Mouse (Mus musculus) kidney, embryonic 15.5 days (tissue): ENCODE results near the gene Rrp36. TPM values are rescaled to one million over a fixed set of nuclear protein-coding genes. Genes with fewer than 3 reads are reported as not detected.

Experiments used
- ATAC-seq: fragments of 200-750 bp; cut with Nextera tagmentation; replicated peaks from 2 replicates; pipeline ENCODE4 v1.8.0; 2017; ENCODE audit warnings: moderate TSS enrichment; ENCODE audit not compliant: low FRiP score
- H3K27ac ChIP-seq: fragments of 300-500 bp; sonication (generic); 2 replicates; pipeline ENCODE4 v1.5.1; 2015; ENCODE audit warnings: mild to moderate bottlenecking, inconsistent platforms
- H3K27me3 ChIP-seq: fragments of 300-500 bp; sonication (generic); 2 replicates; pipeline ENCODE4 v1.6.1; 2015; ENCODE audit warnings: inconsistent platforms
- H3K36me3 ChIP-seq: fragments of 300-500 bp; sonication (generic); 2 replicates; pipeline ENCODE4 v1.6.1; 2015; ENCODE audit warnings: inconsistent platforms
- H3K4me1 ChIP-seq: fragments of 300-500 bp; sonication (generic); 2 replicates; pipeline ENCODE4 v1.6.1; 2015; ENCODE audit warnings: inconsistent platforms
- H3K4me2 ChIP-seq: fragments of 300-500 bp; sonication (generic); 2 replicates; pipeline ENCODE4 v1.6.1; 2015; ENCODE audit warnings: moderate library complexity, mild to moderate bottlenecking, inconsistent platforms
- H3K4me3 ChIP-seq: fragments of 300-500 bp; sonication (generic); replicated peaks from 2 replicates; pipeline ENCODE4 v1.5.1; 2015; ENCODE audit warnings: mild to moderate bottlenecking, inconsistent platforms
- H3K9ac ChIP-seq: fragments of 300-500 bp; sonication (generic); 2 replicates; pipeline ENCODE4 v1.6.1; 2015; ENCODE audit warnings: mild to moderate bottlenecking, inconsistent platforms
- H3K9me3 ChIP-seq: fragments of 300-500 bp; sonication (generic); replicated peaks from 2 replicates; pipeline ENCODE4 v1.6.1; 2016; ENCODE audit warnings: inconsistent platforms
- WGBS: fragments of 180-500 bp; shearing (Covaris S2); methylation state at CpG from one replicate; pipeline ENCODE4 v1.1.7; 2015; ENCODE audit warnings: mixed read lengths; 5-methylcytosine and 5-hydroxymethylcytosine counted together
- polyA plus RNA-seq: library from polyadenylated mRNA; unstranded; fragments of >200 nt; fragmentation: Nextera tagmentation; extraction: Ambion mirVana; gene quantifications from 2 replicates; pipeline ENCODE4 v1.2.1, GENCODE M21; 2015

Rrp36 gene
- 63.9 and 65.4 TPM in 2 replicates for polyA plus RNA-seq

DNA sequence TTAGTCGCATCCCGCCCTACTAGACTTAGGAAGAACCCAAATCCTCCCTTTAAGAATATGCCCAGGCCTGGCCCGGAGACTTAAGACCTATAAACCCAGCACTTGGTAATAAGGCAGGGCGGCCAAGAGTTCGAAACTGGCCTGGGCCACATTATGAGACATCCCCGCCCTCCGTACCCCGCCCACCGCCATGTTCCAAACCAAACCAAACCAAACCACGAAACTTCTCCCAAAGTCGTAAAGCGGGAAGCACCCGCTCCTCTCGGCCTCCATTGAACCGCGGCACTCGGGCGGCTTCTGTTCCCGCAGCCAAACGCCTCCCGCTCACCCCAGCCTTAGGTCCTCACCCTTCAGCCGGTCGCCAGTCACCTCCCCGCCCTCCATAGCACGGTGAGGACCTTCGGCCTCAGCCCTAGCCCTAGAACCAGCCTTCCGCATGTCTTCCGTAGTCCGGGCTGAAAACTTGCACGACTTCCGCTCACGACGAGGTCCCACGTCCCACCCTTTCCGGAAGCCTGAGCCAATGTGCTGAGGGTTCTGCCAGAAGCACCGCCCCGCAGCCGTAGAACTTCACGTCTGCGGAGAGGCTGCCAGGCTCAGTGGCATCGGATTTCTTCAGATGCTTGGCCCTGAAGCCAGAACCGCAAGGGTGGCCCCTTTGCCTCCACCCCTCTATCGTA lies at the start of gene Rrp36:
Rrp36 (minus strand) TSS at position 503 of the 680 bp plus-strand sequence.
- peak; percentile 93 for ATAC-seq
- H3K4me3 ChIP-seq: peak within 1 kb of the TSS; percentile 85
- peak within 1 kb of the TSS; percentile 76 for H3K9ac ChIP-seq
- no peaks in the 10 kb centered on the region for H3K27me3 ChIP-seq
- H3K27ac ChIP-seq: peak within 1 kb of the TSS; percentile 93
- peak within 1 kb of the TSS; percentile 61 for H3K4me2 ChIP-seq
- H3K36me3 ChIP-seq: peaks cover 72% of the 10 kb centered on the region
- WGBS: under 1% methylated on average over 43 of the region's 43 CpGs
- no peaks in the 10 kb centered on the region for H3K9me3 ChIP-seq
- H3K4me1 ChIP-seq: peaks cover 38% of the 10 kb centered on the region

DNA sequence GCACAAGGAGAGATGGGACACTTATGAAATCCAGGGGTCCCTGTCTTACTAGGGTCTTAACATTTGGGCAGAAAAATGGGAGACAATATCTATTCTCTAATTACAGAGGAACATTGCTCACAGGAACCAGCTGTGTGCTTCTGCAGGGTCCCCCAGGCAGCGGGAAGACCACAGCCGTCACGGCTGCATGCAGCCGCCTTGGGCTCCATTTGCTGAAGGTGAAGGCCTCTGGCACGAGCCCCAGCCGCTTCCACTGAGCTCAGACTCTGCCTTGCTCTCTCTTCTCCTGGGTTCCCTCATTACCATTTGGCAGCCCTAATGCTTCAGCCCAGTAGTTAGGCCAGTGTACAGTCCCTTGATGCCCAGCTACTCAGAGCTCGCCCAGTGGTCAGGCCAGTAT lies 46.9 kb upstream of the Rrp36 start:
- Histone ChIP-seq H3K4me2 (no peak overlapping the region), H3K27me3 (no peaks in the 10 kb centered on the region), H3K9me3 (no peaks in the 10 kb centered on the region), H3K27ac (no peak overlapping the region), H3K4me3 (no peak overlapping the region), H3K9ac (no peak overlapping the region), H3K4me1 (no peaks in the 10 kb centered on the region), H3K36me3 (peaks cover 84% of the 10 kb centered on the region)
- ATAC-seq: no peak
- WGBS: 87% methylated on average over 7 of the region's 7 CpGs

DNA sequence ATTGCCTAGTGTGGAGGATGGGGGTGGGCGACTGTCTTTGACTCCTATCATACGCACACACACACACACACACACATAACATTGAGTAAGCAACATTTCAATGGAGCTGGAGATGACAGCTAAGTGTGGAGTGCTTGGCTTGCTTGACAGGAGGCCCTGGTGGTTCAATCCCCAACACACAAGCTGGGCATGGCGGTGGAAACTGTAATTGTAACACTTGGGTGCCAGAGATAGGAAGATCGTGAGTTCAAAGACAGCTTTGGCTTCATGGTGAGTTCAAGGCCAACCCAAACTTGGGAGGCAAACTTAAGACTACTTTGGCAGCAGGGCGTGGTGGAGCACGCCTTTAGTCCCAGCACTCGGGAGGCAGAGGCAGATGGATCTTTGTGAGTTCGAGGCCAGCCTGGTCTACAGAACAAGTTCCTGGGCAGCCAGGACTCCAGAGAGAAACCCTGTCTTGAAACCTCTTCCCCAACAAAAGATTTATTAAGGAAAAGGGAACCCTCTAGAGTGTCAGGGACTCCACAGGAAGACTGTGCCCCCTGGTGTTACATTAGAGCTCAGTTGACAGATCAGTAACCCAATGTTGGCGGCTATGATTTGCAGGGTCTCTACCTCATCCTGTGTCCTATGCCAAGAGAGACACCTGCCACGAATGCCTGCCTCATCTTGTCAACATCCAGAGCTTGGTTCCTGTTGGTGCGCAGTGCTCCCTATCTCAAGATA lies 40.8 kb upstream of the Rrp36 start:
- no peak for ATAC-seq
- H3K27me3 ChIP-seq: no peaks in the 10 kb centered on the region
- no peak overlapping the region for H3K9ac ChIP-seq
- no peak overlapping the region for H3K4me3 ChIP-seq
- peaks cover 19% of the 10 kb centered on the region for H3K4me1 ChIP-seq
- peaks cover 50% of the 10 kb centered on the region for H3K36me3 ChIP-seq
- H3K27ac ChIP-seq: no peak overlapping the region
- 93% methylated on average over 11 of the region's 11 CpGs for WGBS
- H3K9me3 ChIP-seq: no peaks in the 10 kb centered on the region
- no peak overlapping the region for H3K4me2 ChIP-seq

DNA sequence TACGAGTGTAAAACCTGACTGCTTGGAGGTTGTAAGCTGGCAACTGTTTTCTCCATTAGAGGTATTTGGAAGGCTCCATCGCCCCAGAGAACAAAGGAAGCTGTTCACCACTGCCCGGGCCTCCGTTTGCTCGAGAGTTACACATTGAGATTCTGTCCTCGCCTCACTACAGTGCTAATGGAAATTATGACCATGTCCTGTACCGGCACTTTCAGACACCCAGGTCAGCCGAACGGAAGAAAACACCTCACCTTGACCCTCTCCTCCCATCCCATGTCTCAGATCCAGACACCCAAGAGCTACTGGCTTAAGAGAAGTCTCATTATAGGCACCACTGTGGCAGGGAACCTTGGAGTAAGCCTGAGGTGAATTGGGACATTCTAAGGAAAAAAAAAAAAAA lies 39.7 kb upstream of the Rrp36 start:
- no peaks in the 10 kb centered on the region for H3K27me3 ChIP-seq
- no peak overlapping the region for H3K4me2 ChIP-seq
- ATAC-seq: no peak
- H3K9ac ChIP-seq: no peak overlapping the region
- peaks cover 49% of the 10 kb centered on the region for H3K36me3 ChIP-seq
- no peak overlapping the region for H3K27ac ChIP-seq
- H3K9me3 ChIP-seq: no peaks in the 10 kb centered on the region
- 86% methylated on average over 9 of the region's 9 CpGs for WGBS
- H3K4me3 ChIP-seq: no peak overlapping the region
- H3K4me1 ChIP-seq: peaks cover 19% of the 10 kb centered on the region

DNA sequence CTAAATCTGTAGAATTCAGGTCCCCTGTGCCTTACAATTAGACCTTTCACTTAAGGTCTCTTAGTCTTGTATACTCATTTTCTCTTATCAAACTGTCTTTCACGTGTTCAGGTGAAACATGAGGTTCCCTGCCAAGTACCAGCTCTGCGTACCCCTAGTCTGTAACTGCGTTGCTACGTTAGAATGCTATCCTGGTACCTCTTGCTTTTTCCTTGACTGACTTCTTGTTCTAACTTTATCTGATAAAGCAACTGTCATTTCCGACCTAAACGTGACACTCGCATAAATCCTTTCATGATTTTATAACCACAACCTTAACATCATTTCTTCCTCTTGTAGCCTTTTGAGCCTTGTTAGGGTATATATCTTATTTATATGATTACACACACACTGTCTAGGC lies 38.3 kb upstream of the Rrp36 start:
- Histone ChIP-seq H3K4me1 (peaks cover 19% of the 10 kb centered on the region), H3K4me2 (peak overlapping the region; percentile 94), H3K9ac (peak overlapping the region; percentile 95), H3K27me3 (no peaks in the 10 kb centered on the region), H3K36me3 (peaks cover 39% of the 10 kb centered on the region), H3K27ac (no peak overlapping the region), H3K4me3 (peak overlapping the region; percentile 98), H3K9me3 (no peaks in the 10 kb centered on the region)
- no peak for ATAC-seq
- 59% methylated on average over 7 of the region's 7 CpGs for WGBS

DNA sequence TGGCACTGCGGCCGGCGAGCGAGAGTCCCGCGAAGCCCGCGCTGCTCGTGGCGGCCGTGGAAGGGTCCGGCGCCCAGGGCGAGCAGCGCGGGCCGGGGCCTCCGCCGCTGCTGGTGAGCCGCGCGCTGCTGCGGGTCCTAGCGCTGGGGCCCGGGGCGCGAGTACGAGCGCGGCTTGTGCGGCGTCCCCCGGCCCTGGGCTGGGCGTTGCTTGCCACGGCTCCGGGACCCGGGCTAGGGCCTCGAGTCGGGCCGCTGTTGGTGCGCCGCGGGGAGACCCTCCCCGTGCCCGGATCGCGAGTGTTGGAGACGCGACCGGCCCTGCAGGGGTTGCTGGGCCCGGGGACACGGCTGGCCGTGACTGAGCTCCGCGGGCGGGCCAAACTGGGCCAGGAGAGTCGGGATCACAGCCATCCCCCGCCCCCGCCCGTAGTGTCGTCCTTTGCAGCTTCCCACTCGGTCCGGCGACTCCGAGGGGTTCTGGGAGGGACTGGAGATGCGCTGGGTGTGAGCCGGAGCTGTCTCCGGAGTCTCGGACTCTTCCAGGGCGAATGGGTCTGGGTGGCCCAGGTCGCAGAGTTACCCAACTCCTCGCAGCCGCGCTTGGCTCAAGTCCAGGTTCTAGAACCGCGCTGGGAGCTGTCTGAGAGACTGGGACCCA lies 37.6 kb upstream of the Rrp36 start:
- WGBS: under 1% methylated on average over 76 of the region's 76 CpGs
- H3K9ac ChIP-seq: peak overlapping the region; percentile 95
- H3K27ac ChIP-seq: peak overlapping the region; percentile 80
- H3K27me3 ChIP-seq: no peaks in the 10 kb centered on the region
- no peaks in the 10 kb centered on the region for H3K9me3 ChIP-seq
- peaks cover 32% of the 10 kb centered on the region for H3K36me3 ChIP-seq
- peak overlapping the region; percentile 98 for H3K4me3 ChIP-seq
- H3K4me2 ChIP-seq: peak overlapping the region; percentile 94
- H3K4me1 ChIP-seq: peaks cover 19% of the 10 kb centered on the region
- ATAC-seq: peak; percentile 67

DNA sequence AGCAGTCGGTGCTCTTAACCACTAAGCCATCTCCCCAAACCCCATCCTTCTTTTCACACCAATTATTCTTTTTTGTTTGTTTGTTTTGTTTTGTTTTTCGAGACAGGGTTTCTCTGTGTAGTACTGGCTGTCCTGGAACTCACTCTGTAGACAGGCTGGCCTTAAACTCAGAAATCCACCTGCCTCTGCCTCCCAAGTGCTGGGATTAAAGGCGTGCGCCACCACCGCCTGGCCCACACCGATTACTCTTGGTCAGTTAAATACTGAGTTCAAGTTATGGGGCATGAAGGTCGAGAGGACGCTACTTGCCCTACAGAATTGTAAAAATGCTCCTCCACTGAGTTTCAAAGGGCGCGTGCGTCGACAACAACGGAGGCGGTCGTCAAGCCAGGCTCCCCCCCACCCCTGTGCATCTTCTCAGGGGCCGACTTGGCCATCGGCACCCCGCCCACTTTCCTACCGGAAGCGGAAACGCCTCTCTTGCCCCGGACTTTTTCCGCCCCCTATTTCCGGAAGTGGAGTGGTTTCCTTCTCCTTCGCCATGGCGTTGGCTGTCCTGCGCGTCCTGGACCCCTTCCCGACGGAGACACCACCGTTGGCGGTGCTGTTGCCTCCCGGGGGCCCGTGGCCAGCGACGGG lies 36.9 kb upstream of the Rrp36 start, which contains the start of gene Pex6:
Pex6 (plus strand) TSS at position 505 of the 639 bp plus-strand sequence.
- no peaks in the 10 kb centered on the region for H3K27me3 ChIP-seq
- H3K36me3 ChIP-seq: peaks cover 26% of the 10 kb centered on the region
- peak within 1 kb of the TSS; percentile 80 for H3K27ac ChIP-seq
- peak within 1 kb of the TSS; percentile 98 for H3K4me3 ChIP-seq
- 7% methylated on average over 36 of the region's 36 CpGs for WGBS
- H3K4me2 ChIP-seq: peak within 1 kb of the TSS; percentile 94
- H3K4me1 ChIP-seq: peaks cover 20% of the 10 kb centered on the region
- H3K9ac ChIP-seq: peak within 1 kb of the TSS; percentile 95
- no peaks in the 10 kb centered on the region for H3K9me3 ChIP-seq
- peak; percentile 88 for ATAC-seq

DNA sequence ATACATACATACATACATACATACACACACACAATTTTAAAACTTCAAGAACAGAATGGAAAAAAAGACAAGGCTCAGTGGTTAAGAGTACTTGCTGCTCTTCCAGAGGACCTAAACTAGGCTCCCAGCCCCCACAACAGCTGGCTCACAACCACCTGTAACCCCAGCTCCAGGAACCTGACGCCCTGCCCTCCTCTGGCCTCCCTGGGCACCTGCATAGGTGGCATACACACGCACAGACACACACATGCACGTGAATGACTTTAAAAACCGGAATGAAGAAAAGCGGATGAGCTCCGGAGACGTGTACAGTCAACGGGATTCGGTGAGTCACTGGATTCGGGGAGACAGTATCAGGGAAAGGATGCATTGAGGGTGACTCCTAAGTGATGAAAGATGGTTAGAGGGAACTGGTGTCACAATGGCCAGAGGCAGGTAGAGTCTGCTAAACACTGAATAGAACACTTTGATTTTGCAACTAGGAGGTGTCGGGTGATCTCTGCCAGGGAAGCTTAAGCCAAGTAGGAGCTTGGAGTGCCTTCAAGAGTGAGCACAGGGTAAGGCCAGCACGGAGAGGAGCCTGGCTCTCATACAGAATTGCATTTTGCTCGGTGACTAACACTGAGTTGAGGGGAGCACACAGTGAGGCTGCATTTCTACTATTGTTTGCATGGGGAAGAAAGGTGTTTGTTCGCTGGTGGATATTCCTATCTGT lies 32.4 kb upstream of the Rrp36 start:
- ATAC-seq: no peak
- Histone ChIP-seq H3K27me3 (no peaks in the 10 kb centered on the region), H3K27ac (no peak overlapping the region), H3K4me1 (peaks cover 41% of the 10 kb centered on the region), H3K36me3 (no peaks in the 10 kb centered on the region), H3K4me3 (no peak overlapping the region), H3K4me2 (no peak overlapping the region), H3K9ac (no peak overlapping the region), H3K9me3 (no peaks in the 10 kb centered on the region)
- 91% methylated on average over 14 of the region's 14 CpGs for WGBS

DNA sequence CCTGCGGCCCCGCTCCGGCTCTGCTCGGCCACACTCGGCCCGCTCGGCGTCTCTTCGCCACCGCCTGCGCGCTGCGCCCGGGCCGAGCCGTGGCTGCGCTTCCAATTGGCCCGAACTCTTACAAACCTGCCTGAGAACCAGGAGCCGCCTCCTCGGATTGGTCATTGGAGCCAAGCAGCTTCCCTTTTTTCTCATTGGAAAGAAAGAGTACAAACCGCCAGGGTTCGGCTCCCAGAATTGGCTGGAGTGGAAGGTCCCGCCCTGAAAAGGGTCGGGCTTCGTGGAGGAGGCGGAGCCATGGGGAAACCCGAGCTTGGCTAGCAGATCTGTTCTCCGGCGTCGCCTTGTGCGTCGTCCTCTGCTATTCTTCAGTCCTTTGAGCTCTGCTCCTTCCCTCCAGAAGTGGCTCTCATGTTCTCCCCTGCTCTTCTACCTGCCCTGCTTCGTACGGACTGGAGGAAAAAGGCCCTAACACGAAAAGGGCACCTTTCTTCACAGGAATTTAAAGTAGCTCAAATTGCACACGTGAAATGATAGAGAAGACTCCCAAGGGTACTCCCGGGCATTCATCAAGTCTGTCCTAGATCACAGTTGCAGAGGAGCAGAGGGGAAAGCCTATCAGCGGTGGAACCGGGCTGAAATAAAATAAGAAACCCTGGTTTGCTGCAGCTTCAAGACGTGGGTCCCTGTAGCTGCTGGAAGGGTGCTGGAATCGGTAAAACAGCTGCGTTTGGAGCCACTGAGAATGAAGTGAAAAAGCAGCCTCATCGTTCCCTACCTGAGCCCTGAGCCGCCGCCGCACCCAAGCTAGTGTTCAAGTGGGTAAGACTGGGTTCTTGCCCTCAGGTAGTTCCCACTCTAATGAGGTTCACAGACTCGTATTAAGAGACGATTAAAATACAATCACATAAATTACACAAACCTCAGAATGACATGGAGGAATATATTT lies 31.0 kb upstream of the Rrp36 start, which contains the start of gene Ppp2r5d:
Ppp2r5d (minus strand) TSS at position 225 of the 949 bp plus-strand sequence.
- Histone ChIP-seq H3K9ac (peak within 1 kb of the TSS; percentile 94), H3K4me2 (peak within 1 kb of the TSS; percentile 78), H3K36me3 (0 out of 2 replicates have a peak, but pooled peaks cover 7% of the 10 kb centered on the region), H3K27me3 (no peaks in the 10 kb centered on the region), H3K27ac (peak within 1 kb of the TSS; percentile 98), H3K9me3 (no peaks in the 10 kb centered on the region), H3K4me1 (peaks cover 40% of the 10 kb centered on the region), H3K4me3 (peak within 1 kb of the TSS; percentile 93)
- ATAC-seq: peak; percentile 97
- WGBS: under 1% methylated on average over 48 of the region's 48 CpGs

DNA sequence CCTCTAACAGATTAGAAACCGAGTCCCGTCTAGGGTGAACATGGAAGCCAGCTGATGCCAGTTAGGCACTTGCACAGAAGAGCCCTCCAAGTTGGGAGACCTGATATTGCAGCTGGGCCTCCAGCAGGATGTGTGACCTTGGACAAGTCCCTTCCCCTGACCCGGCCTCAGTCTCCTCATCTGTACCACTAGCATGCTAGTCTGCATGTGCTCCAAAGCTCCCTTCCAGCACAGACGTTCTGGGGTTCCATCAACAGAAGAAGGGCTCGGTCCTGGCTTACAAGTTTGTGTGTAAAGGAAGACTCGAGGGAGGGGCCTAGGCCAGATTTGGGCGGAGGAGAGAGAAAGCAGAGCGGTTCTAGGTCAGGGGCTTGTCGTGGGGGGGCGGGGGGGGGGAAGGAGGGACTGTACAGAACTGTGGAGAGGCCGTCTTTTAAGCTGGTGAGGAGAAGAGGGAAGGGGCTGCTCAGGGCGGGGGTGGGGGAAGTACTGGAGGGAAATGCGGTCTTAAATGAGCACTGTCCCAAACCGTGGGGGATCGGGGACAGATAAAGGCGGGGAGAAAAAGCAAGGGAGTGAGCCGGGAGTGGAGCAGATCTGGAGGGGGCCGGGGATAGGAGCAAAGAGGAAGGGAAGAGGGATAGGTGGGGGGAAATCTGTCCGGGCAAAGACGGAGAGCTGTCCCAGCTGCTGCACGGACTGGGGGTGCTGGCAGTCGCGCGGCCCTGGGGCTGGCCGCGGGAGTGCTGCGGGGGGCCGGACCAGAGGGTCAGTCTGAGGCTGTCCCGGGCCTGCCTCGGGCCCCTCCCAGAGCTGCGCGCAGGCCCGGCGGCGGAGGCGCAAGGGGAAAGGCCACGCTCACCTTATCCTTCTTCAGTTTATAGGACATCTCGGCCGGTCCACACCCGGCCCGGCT lies 30.1 kb upstream of the Rrp36 start:
- Histone ChIP-seq H3K27ac (peak overlapping the region; percentile 98), H3K9me3 (no peaks in the 10 kb centered on the region), H3K27me3 (no peaks in the 10 kb centered on the region), H3K9ac (peak overlapping the region; percentile 94), H3K4me1 (peaks cover 40% of the 10 kb centered on the region), H3K4me3 (peak overlapping the region; percentile 93), H3K4me2 (peak overlapping the region; percentile 78), H3K36me3 (peaks cover 15% of the 10 kb centered on the region)
- 5% methylated on average over 39 of the region's 41 CpGs for WGBS
- peak; percentile 89 for ATAC-seq
